Mouse (Mus musculus) retina, adult 2 months (tissue): Measurements from ENCODE around the gene Myocos.
A peak's percentile ranks its signal among the peaks of the same experiment; 100 is the strongest.
"Not testable (repeated sequence)": the region's sequence is repeated elsewhere in the genome, so short reads cannot be mapped to it uniquely, and the experiment has no call there.

Source experiments
- DNase-seq: peaks from one replicate; pipeline ENCODE4 v3.0.0-alpha.2; 2012; ENCODE audit warnings: low read depth, low spot score

Gene Myocos

DNA sequence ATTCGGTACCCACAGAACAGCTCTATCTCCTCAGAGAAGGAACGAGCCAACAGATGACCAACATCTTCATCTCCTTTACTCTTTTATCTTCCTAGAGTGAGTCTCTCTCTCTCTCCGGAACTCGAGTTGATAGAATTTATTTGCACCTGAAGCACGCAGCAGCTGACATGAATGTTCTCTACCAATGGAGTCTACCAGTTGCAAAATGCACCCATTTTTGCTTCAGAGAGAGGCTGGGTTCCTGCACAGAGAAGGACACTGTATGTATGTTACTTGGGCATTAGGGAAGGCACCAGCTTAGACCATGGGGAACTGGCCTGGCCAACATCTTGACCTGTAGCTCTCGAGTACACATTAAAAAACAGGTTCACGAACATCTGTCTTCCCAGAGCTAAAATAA, at the start of gene Myocos:
Myocos (minus strand) TSS at position 101 of the 400 bp plus-strand sequence.
- no peak for DNase-seq

- no peak for DNase-seq
These were observed 42.5 kb upstream of the Myocos start for GRCm38 (mm10) chr1:162700389-162701066.

DNA sequence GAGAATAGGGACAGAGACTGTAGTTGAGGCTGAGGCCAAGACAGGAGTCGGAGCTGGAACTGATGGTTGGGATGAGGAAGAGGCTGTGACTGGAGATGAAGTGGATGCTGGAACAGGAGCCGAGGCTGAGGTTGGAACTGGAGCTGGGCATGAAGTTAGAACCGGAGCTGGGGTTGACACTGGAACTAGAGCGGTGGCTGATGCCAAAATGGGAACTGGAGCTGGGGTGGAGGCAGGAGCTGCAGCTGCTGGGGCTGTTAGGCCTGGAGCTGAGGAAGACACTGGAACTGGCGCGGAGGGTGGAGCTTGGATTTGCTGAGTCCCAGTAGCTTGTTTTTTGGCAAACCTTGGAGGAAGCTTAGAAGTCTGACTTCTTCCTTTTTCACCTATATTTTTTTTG, 39.8 kb upstream of the Myocos start:
- DNase-seq = no peak

DNA sequence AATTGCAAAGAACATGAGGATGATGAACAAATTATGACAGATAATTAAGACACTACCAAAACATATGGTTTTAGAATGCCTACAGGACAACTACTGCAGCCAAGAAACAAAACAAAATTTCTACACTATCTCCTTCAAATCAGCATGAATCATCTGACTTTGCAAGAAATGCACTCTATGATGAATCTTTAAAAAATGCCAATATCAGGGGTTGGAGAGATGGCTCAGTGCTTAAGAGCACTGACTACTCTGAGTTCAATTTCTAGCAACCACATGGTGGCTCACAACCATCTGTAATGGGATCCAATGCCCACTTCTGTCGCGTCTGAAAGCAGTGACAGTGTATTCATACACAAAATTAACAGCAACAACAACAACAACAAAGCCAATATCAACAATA, 35.7 kb upstream of the Myocos start:
- no peak for DNase-seq

DNA sequence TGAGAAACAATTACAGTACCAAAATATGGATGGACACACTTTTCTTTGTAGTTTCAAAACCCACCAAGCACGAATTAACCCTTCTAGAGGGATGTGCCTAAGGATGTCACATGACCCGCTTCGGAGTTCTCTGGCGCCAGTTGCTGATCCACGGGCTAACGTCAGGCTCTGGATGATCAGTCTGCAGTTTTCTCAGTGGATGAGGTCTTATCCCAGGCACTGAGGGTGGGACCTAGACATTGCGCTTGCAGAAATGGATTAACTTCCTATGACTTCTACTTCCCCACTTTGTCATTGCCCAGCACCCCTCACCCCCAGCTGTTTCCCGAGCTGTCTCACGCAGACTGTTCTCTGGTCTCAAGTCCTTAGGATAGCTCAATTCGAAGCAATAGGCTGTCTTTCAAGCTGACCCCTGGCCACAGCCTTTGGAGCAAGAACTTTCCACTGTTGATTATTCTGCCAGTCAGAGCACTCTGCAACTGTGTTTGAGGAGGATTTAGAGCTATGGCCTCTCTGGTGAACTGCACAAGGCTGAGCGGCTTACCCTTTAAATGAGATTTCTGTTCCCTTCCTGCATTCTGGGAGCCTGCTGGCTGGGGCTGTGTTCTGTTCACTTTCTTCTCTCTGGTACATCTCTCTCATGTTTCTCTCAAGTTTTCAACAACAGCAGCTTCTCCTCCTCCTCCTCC, 7.6 kb upstream of the Myocos start:
- DNase-seq = no peak

- DNase-seq = peak; percentile 60
These were observed 6.9 kb upstream of the Myocos start for GRCm38 (mm10) chr1:162664826-162665475.

- no peak for DNase-seq
These were observed 2.3 kb upstream of the Myocos start for GRCm38 (mm10) chr1:162660276-162660860.

DNA sequence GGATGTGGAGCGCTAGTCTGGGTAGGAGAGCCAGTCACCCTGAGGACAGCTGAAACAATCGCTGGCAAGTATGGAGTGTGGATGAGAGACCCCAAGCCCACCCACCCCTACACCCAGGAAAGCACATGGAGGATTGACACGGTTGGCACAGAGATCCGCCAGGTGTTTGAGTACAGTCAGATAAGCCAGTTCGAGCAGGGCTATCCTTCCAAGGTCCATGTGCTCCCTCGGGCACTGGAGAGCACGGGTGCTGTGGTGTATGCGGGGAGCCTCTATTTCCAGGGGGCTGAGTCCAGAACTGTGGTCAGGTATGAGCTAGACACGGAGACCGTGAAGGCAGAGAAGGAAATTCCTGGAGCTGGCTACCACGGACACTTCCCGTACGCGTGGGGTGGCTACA, 9.6 kb downstream of the Myocos start:
- no peak for DNase-seq

- DNase-seq = no peak
These were observed 11.8 kb downstream of the Myocos start for GRCm38 (mm10) chr1:162646083-162646686.

DNA sequence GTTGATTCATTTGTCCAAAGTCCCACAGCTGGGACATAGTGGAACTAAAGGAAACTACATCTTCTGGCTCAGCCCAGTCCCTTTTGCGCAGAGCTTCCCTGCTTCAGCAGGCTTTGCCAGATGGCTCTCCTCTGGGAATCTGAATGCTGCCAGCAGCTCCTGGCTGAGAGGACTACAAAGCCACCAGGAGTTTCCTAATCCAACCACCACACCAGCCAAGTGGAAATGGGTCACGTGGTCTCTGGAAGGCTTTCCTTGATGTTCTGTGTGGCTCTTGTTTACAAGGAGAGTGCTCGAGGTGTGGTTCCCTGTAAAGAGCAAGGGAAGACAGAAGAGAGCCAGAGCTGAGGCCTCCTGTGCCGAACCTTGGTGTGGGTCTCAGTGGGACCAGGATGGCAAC, 14.3 kb downstream of the Myocos start:
- no peak for DNase-seq

DNA sequence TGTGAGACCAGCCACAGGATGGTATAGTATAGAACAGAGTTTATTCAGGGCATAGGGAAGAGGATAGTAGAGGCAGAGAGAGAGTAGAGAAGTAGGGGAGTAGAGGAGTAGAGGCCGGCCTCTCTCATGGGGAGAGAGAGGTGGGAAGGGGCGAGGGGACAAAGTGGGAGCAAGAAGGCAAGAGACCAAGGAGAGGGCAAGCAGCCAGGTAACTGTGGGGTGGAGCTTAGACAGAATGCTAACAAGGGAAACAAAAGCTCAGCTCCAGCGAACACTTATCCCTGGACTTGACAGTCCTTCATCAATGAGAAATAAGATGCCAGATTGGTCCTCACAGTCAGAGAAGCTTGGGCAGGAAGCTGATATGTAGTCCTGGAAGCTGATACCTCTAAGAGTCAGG, 15.4 kb downstream of the Myocos start:
- DNase-seq = no peak

- DNase-seq = no peak
These were observed 18.2 kb downstream of the Myocos start for GRCm38 (mm10) chr1:162639861-162640260.

- DNase-seq = no peak
These were observed 18.8 kb downstream of the Myocos start, which contains the start of gene Myoc for GRCm38 (mm10) chr1:162639051-162639750. TSS of gene Myoc (plus strand) at chr1:162639155.

- no peak for DNase-seq
These were observed 19.5 kb downstream of the Myocos start for GRCm38 (mm10) chr1:162638535-162638934.

DNA sequence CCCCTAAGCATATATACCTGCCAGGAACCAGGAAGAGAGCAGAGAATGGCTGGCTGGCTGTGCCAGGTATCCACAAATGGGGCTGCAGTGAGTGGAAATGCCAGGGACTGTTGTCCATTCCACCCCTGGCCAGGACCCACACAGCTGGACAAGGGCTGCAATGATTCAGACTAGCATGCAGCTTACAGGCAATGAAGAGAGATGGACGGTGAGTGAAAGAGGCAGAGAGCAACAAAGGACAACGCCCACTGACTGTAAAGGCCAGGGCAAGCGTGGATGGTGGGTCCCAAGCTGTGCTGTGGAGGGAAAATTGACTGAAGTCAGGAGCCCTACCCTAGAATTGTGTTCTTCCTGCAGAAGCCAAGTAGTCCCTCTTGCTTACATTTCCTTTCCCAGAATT, 21.5 kb downstream of the Myocos start:
- no peak for DNase-seq

- DNase-seq = not testable (repeated sequence)
These were observed 22.6 kb downstream of the Myocos start for GRCm38 (mm10) chr1:162635291-162635931.

GRCm38 (mm10) chr1:162628326-162628725, 29.7 kb downstream of the Myocos start:
- not testable (repeated sequence) for DNase-seq

DNA sequence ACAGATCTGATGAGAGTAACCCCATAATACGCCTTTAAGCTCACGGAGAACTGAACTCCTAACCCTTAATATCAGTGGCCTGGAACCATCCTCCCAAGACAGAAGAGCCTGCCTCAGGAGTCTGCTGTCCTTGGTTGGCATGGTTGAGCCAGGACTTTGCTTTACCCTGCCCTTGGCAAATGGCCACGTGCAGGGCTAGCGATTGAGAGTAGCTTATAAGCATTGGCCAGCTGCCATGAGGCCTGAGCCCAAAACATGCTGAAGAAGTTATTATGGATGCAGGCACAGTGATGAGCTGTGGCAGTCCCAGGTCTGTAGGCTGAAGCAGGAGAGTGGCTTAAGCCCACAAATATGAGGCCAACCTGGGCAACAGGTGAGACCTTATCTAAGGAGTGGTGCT, 30.2 kb downstream of the Myocos start:
- DNase-seq = not testable (repeated sequence)

DNA sequence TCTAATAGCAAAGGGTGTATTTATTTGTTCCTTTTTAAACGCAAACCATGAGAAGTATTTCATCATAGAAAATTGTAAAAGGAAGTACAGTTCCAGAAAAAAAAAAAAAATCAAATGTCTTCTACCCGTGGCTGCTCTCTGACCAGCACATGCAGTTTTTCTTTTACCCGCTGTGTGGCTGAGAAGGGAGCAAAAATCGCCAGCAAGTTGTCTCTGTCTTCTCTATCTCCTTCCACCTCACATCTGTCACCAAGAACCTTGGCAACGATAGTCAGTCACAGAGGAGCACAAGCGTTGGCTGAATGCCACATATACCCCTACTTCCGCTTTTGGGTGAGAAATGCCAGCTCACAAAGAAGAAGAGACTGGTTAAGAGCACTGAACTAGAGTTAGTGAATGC, 32.8 kb downstream of the Myocos start:
- DNase-seq = no peak

DNA sequence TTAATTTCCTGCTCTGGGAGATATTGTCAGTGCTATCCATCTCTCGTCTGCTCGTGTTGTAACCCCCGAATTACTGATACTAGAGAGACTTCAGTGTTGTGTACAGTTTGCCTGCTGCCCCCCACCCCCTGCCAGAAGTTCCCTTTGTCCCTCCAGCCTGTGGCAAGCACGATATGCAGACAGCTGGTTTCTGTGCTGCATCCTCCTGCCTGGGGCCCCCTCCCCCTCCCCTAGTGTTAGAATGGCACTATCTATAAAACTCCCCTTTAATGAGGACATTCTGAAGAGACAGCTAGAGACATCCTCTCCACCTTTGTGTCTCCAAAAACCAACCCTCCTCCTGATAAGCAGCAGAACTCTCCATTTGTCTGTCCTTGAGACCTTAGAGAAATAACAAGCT, 34.1 kb downstream of the Myocos start:
- DNase-seq = no peak

- no peak for DNase-seq
These were observed 37.5 kb downstream of the Myocos start for GRCm38 (mm10) chr1:162620487-162620886.
